Mouse (Mus musculus) cerebellum, adult 2 months (tissue): Measurements from ENCODE around the gene Tmem217.

Source experiments
- CTCF ChIP-seq: fragments of 200-500 bp; IDR thresholded peaks from 2 replicates; pipeline ENCODE4 v1.5.1; 2011; ENCODE audit warnings: low read depth, mild to moderate bottlenecking, control low read depth, low read length, moderate library complexity, borderline replicate concordance; ENCODE audit not compliant: insufficient read depth
- POLR2A ChIP-seq: fragments of 200-500 bp; IDR thresholded peaks from 2 replicates; pipeline ENCODE4 v1.6.1; 2011; ENCODE audit warnings: low read length, control low read depth, borderline replicate concordance; ENCODE audit not compliant: insufficient read depth

GRCm38 (mm10) chr17:29500802-29501469 lies 51.2 kb downstream of the Tmem217 start:
- TF ChIP-seq CTCF (no peak), POLR2A (no peak)
